Mouse (Mus musculus): ENCODE data around the gene Eml2. TPM values are rescaled to one million over a fixed set of nuclear protein-coding genes. Genes with fewer than 3 reads are reported as not detected.

Eml2 gene
- polyA plus RNA-seq, 1 experiment from 2014 or later: 5.4 TPM

MicroRNA genes within 50 kb of the gene (microRNA counts, 519-probe panel; counts per million panel counts)
- 32.2 counts per million for microRNA mmu-miR-330

Small RNAs within 50 kb of the gene (microRNA-seq; reads per million reads assigned to microRNA genes)
- 271 reads per million, percentile 74 among the genes with 10 or more reads in this experiment for gene Mir330 (ENCODE audit: borderline number of aligned reads)

Other genes with a start within 250 kb of the Eml2 start
- not detected in 2 replicates for gene Nanos2, start 189.0 kb upstream of the Eml2 start, polyA plus RNA-seq (2014; fragmentation: Nextera tagmentation; extraction: Ambion mirVana)
- 2.1 and 2.2 TPM in 2 replicates for gene Mypop, start 185.2 kb upstream of the Eml2 start, polyA plus RNA-seq (2014; fragmentation: Nextera tagmentation; extraction: Ambion mirVana)
- 13.9 and 14.2 TPM in 2 replicates for gene Irf2bp1, start 172.4 kb upstream of the Eml2 start, polyA plus RNA-seq (2014; fragmentation: Nextera tagmentation; extraction: Ambion mirVana)
- gene Foxa3, start 152.9 kb upstream of the Eml2 start, polyA plus RNA-seq (2014; fragmentation: Nextera tagmentation; extraction: Ambion mirVana): 0.59 TPM in 1 of 2 replicates, not detected in the other
- 17.6 and 21.4 TPM in 2 replicates for gene Sympk, start 152.0 kb upstream of the Eml2 start, polyA plus RNA-seq (2014; fragmentation: Nextera tagmentation; extraction: Ambion mirVana)
- gene Rsph6a, start 121.7 kb upstream of the Eml2 start, polyA plus RNA-seq (2014; fragmentation: Nextera tagmentation; extraction: Ambion mirVana): not detected in 2 replicates
- 15.2 and 16.2 TPM in 2 replicates for gene Dmwd, start 100.2 kb upstream of the Eml2 start, polyA plus RNA-seq (2014; fragmentation: Nextera tagmentation; extraction: Ambion mirVana)
- gene Dmpk, start 92.6 kb upstream of the Eml2 start, polyA plus RNA-seq (2014; fragmentation: Nextera tagmentation; extraction: Ambion mirVana): 17.0 and 17.7 TPM in 2 replicates
- gene Six5, start 81.8 kb upstream of the Eml2 start, polyA plus RNA-seq (2014; fragmentation: Nextera tagmentation; extraction: Ambion mirVana): 6.6 and 6.9 TPM in 2 replicates
- gene Gm4969, start 58.1 kb upstream of the Eml2 start, polyA plus RNA-seq (2014; fragmentation: Nextera tagmentation; extraction: Ambion mirVana): 2.2 and 2.7 TPM in 2 replicates
- gene Fbxo46, start 56.6 kb upstream of the Eml2 start, polyA plus RNA-seq (2014; fragmentation: Nextera tagmentation; extraction: Ambion mirVana): 6.3 and 6.4 TPM in 2 replicates
- gene Qpctl, start 27.1 kb upstream of the Eml2 start, polyA plus RNA-seq (2014; fragmentation: Nextera tagmentation; extraction: Ambion mirVana): 6.4 and 7.6 TPM in 2 replicates
- 120 and 125 TPM in 2 replicates for gene Snrpd2, start 26.7 kb upstream of the Eml2 start, polyA plus RNA-seq (2014; fragmentation: Nextera tagmentation; extraction: Ambion mirVana)
- 9.0 and 10.8 TPM in 2 replicates for gene Gipr, start 10.3 kb upstream of the Eml2 start, polyA plus RNA-seq (2014; fragmentation: Nextera tagmentation; extraction: Ambion mirVana)
- 1.3 and 1.4 TPM in 2 replicates for gene Gpr4, start 36.1 kb downstream of the Eml2 start, polyA plus RNA-seq (2014; fragmentation: Nextera tagmentation; extraction: Ambion mirVana)
- gene Opa3, start 51.9 kb downstream of the Eml2 start, polyA plus RNA-seq (2014; fragmentation: Nextera tagmentation; extraction: Ambion mirVana): 41.2 and 41.6 TPM in 2 replicates
- 61.9 and 102 TPM in 2 replicates for gene Vasp, start 95.4 kb downstream of the Eml2 start, polyA plus RNA-seq (2014; fragmentation: Nextera tagmentation; extraction: Ambion mirVana)
- 0.34 TPM in 1 of 2 replicates, not detected in the other for gene Ppm1n, start 103.6 kb downstream of the Eml2 start, polyA plus RNA-seq (2014; fragmentation: Nextera tagmentation; extraction: Ambion mirVana)
- gene Rtn2, start 106.2 kb downstream of the Eml2 start, polyA plus RNA-seq (2014; fragmentation: Nextera tagmentation; extraction: Ambion mirVana): 25.3 and 31.2 TPM in 2 replicates
- gene Fosb, start 133.6 kb downstream of the Eml2 start, polyA plus RNA-seq (2014; fragmentation: Nextera tagmentation; extraction: Ambion mirVana): 0.11 and 0.17 TPM in 2 replicates
- 72.5 and 74.5 TPM in 2 replicates for gene Ercc1, start 168.4 kb downstream of the Eml2 start, polyA plus RNA-seq (2014; fragmentation: Nextera tagmentation; extraction: Ambion mirVana)
- gene Cd3eap, start 183.1 kb downstream of the Eml2 start, polyA plus RNA-seq (2014; fragmentation: Nextera tagmentation; extraction: Ambion mirVana): 17.6 and 18.9 TPM in 2 replicates
- 12.4 and 17.6 TPM in 2 replicates for gene Ppp1r13l, start 183.3 kb downstream of the Eml2 start, polyA plus RNA-seq (2014; fragmentation: Nextera tagmentation; extraction: Ambion mirVana)
- gene Ercc2, start 205.6 kb downstream of the Eml2 start, polyA plus RNA-seq (2014; fragmentation: Nextera tagmentation; extraction: Ambion mirVana): 6.1 and 6.6 TPM in 2 replicates
- 2.2 and 3.7 TPM in 2 replicates for gene Klc3, start 227.7 kb downstream of the Eml2 start, polyA plus RNA-seq (2014; fragmentation: Nextera tagmentation; extraction: Ambion mirVana)
- 11.0 and 13.3 TPM in 2 replicates for gene Ckm, start 228.4 kb downstream of the Eml2 start, polyA plus RNA-seq (2014; fragmentation: Nextera tagmentation; extraction: Ambion mirVana)